ENCODE assay signal across 8 mouse cellular contexts in the genomic region with DNA sequence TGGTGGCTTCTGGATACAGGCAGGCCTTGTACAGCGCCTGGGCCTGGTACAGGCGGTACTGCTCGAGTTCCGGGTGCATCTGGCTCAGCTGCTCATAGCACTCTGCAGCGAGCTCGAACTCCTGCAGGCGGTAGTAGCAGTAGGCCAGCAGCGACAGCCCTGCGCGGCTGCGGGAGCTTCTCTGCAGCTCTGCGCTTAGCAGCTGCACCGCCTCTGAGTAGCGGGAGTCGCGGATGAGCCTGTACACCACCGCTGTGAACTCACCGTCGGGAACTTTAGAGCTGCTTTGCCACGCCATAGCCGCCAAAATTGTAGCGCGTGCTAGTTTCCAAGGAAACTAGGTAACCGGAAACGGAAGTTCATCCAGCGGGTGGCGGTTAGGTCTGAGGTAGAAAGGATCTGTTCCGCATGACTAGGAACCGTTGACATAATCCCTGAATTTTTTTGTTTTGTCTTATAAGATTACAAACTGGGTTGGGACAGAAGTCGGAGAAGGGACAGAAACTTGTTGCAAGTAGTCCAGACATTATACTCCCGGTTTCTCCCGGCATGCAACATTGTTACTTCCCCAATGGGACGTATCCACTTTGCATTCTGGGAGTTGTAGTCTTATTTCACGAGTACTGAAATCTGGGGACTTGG. TPM values are rescaled to one million over a fixed set of nuclear protein-coding genes. Genes with fewer than 3 reads are reported as not detected.
DNase-seq lines count a peak whose midpoint lies in the region; ATAC-seq lines count a peak whose summit lies in the region.
"Not testable (repeated sequence)": the region's sequence is repeated elsewhere in the genome, so short reads cannot be mapped to it uniquely, and the experiment has no call there.

A gene (minus strand): TSS at position 528 of the 642 bp plus-strand sequence.

- WGBS in hindbrain, embryonic 12.5 days = 4% methylated on average over 33 of the region's 34 CpGs
- WGBS in lung, embryonic 15.5 days = 4% methylated on average over 34 of the region's 34 CpGs

- H3K27me3 ChIP-seq in hindbrain, embryonic 12.5 days; lung, embryonic 15.5 days: not testable (repeated sequence)

- H3K27ac ChIP-seq in hindbrain, embryonic 12.5 days = not testable (repeated sequence)
- H3K27ac ChIP-seq in lung, embryonic 15.5 days = peak within 1 kb of the TSS; percentile 53

- peak within 1 kb of the TSS; percentile 64 for H3K4me2 ChIP-seq in hindbrain, embryonic 12.5 days (replicated peaks)
- H3K4me2 ChIP-seq in lung, embryonic 15.5 days = peak within 1 kb of the TSS; percentile 77

- H3K4me3 ChIP-seq in hindbrain, embryonic 12.5 days = peak within 1 kb of the TSS; percentile 45
- peak within 1 kb of the TSS; percentile 51 for H3K4me3 ChIP-seq in lung, embryonic 15.5 days

- not testable (repeated sequence) for H3K4me1 ChIP-seq in hindbrain, embryonic 12.5 days; lung, embryonic 15.5 days

- ATAC-seq in hindbrain, embryonic 12.5 days (ENCODE audit: low FRiP score) = peak; percentile 71
- peak; percentile 50; the same call in 1 of the 2 replicates for ATAC-seq in lung, embryonic 15.5 days (ENCODE audit: borderline replicate concordance, extremely low read depth, low FRiP score, low TSS enrichment)
- ATAC-seq in neutrophil, adult 5-6 weeks (ENCODE audit: extremely low read depth, insufficient number of reproducible peaks, low FRiP score, poor library complexity, severe bottlenecking) = peak; percentile 52

- DNase-seq in R1 (ENCODE audit: low read depth, low spot score) = peak; percentile 95
- DNase-seq in cerebellum, postnatal 10 days = peak; percentile 88 to 91
- peak; percentile 70 to 72 for DNase-seq in frontal cortex, postnatal 14 days (ENCODE audit: low spot score in 2 of 2)
- DNase-seq in layer of hippocampus, adult 9-11 months = peak; percentile 76
- peak; percentile 78 for DNase-seq in testis, postnatal 10 days (ENCODE audit: low spot score)

- not testable (repeated sequence) for H3K9me3 ChIP-seq in hindbrain, embryonic 12.5 days (replicated peaks); lung, embryonic 15.5 days

- peak within 1 kb of the TSS; percentile 53 for H3K9ac ChIP-seq in hindbrain, embryonic 12.5 days
- peak within 1 kb of the TSS; percentile 38 for H3K9ac ChIP-seq in lung, embryonic 15.5 days

- H3K36me3 ChIP-seq in hindbrain, embryonic 12.5 days; lung, embryonic 15.5 days: not testable (repeated sequence)

RNA-seq across cellular contexts. Expression of the gene that starts here (rescaled TPM):
- polyA plus RNA-seq in hindbrain, embryonic 12.5 days (2016; fragmentation: Nextera tagmentation; extraction: Ambion mirVana) = 8.3 and 9.2 TPM in 2 replicates
- polyA plus RNA-seq in lung, embryonic 15.5 days (2015; fragmentation: Nextera tagmentation; extraction: Ambion mirVana) = 9.4 and 9.5 TPM in 2 replicates
- total RNA-seq in neutrophil, adult 5-6 weeks (2017) = 5.4 and 5.6 TPM in 2 replicates
